8 mouse cellular contexts compared by ENCODE assay signal in genomic region chr1:184844326-184845066, GRCm38 (mm10). TPM values are rescaled to one million over a fixed set of nuclear protein-coding genes. Genes with fewer than 3 reads are reported as not detected.
DNase-seq lines count a peak whose midpoint lies in the region; ATAC-seq lines count a peak whose summit lies in the region.

No protein-coding gene starts in this region.

- no peak for ATAC-seq in kidney, embryonic 14.5 days (ENCODE audit: low FRiP score, low TSS enrichment)
- ATAC-seq in heart, embryonic 11.5 days (replicated peaks; ENCODE audit: insufficient number of reproducible peaks, low FRiP score, low TSS enrichment) = no peak
- no peak for ATAC-seq in limb, embryonic 11.5 days (ENCODE audit: insufficient number of reproducible peaks, low FRiP score, low TSS enrichment, low read depth)
- no peak for ATAC-seq in midbrain, embryonic 12.5 days (ENCODE audit: low FRiP score, low read depth)

- H3K4me3 ChIP-seq in kidney, embryonic 14.5 days (ENCODE audit: low read length) = peak overlapping the region; percentile 85
- H3K4me3 ChIP-seq in heart, embryonic 11.5 days (ENCODE audit: low read depth, low read length) = peak overlapping the region; percentile 87
- H3K4me3 ChIP-seq in limb, embryonic 11.5 days (ENCODE audit: low read depth, low read length) = peak overlapping the region; percentile 76
- peak overlapping the region; percentile 85 for H3K4me3 ChIP-seq in midbrain, embryonic 12.5 days

- peak overlapping the region; percentile 93 for H3K4me2 ChIP-seq in kidney, embryonic 14.5 days (replicated peaks; ENCODE audit: low read depth, low read length)
- H3K4me2 ChIP-seq in heart, embryonic 11.5 days = peak overlapping the region; percentile 89
- H3K4me2 ChIP-seq in limb, embryonic 11.5 days (ENCODE audit: low read depth, severe bottlenecking) = peak overlapping the region; percentile 80
- H3K4me2 ChIP-seq in midbrain, embryonic 12.5 days (replicated peaks) = peak overlapping the region; percentile 87

- WGBS in kidney, embryonic 14.5 days = 21% methylated on average over 15 of the region's 15 CpGs
- WGBS in heart, embryonic 11.5 days (ENCODE audit: insufficient replicate concordance) = 19% methylated on average over 15 of the region's 15 CpGs
- WGBS in limb, embryonic 11.5 days = 20% methylated on average over 15 of the region's 15 CpGs
- 21% methylated on average over 15 of the region's 15 CpGs for WGBS in midbrain, embryonic 12.5 days

- DNase-seq in kidney, adult 9 months = no peak
- peak; percentile 74 for DNase-seq in adrenal gland, postnatal 14 days
- no peak for DNase-seq in limb, embryonic 11.5 days (ENCODE audit: low spot score)
- peak; percentile 57 for DNase-seq in thymus, postnatal 4 days
- DNase-seq in right cerebral cortex, adult 2 months (ENCODE audit: low spot score in 2 of 2) = no peak

- H3K9me3 ChIP-seq in kidney, embryonic 14.5 days (ENCODE audit: control insufficient read depth, low read length) = no peaks in the 10 kb centered on the region
- no peaks in the 10 kb centered on the region for H3K9me3 ChIP-seq in heart, embryonic 11.5 days (replicated peaks; ENCODE audit: control insufficient read depth, low read length)
- H3K9me3 ChIP-seq in limb, embryonic 11.5 days (ENCODE audit: control insufficient read depth, low read length) = no peaks in the 10 kb centered on the region
- no peaks in the 10 kb centered on the region for H3K9me3 ChIP-seq in midbrain, embryonic 12.5 days

- peaks cover 3% of the 10 kb centered on the region; the same call in 1 of the 2 replicates for H3K27me3 ChIP-seq in kidney, embryonic 14.5 days (ENCODE audit: control insufficient read depth, insufficient read depth, low read length)
- peaks cover 17% of the 10 kb centered on the region; the same call in 1 of the 2 replicates for H3K27me3 ChIP-seq in heart, embryonic 11.5 days (ENCODE audit: control insufficient read depth, insufficient read depth, low read length)
- no peaks in the 10 kb centered on the region for H3K27me3 ChIP-seq in limb, embryonic 11.5 days (ENCODE audit: control insufficient read depth, insufficient read depth, low read length)
- H3K27me3 ChIP-seq in midbrain, embryonic 12.5 days = peaks cover 37% of the 10 kb centered on the region

- 0 out of 2 replicates have a peak, but pooled peaks cover 5% of the 10 kb centered on the region for H3K36me3 ChIP-seq in kidney, embryonic 14.5 days (ENCODE audit: control insufficient read depth, insufficient read depth, low read length)
- H3K36me3 ChIP-seq in heart, embryonic 11.5 days (ENCODE audit: control insufficient read depth, insufficient read depth, low read length) = no peaks in the 10 kb centered on the region
- 0 out of 2 replicates have a peak, but pooled peaks cover 2% of the 10 kb centered on the region for H3K36me3 ChIP-seq in limb, embryonic 11.5 days (ENCODE audit: control insufficient read depth, insufficient read depth, low read length)
- H3K36me3 ChIP-seq in midbrain, embryonic 12.5 days = peaks cover 4% of the 10 kb centered on the region

- peak overlapping the region; percentile 77; the same call in 1 of the 2 replicates for H3K27ac ChIP-seq in kidney, embryonic 14.5 days (ENCODE audit: low read depth, low read length)
- H3K27ac ChIP-seq in heart, embryonic 11.5 days (ENCODE audit: low read depth, low read length) = peak overlapping the region; percentile 82; the same call in 1 of the 2 replicates
- no peak overlapping the region for H3K27ac ChIP-seq in limb, embryonic 11.5 days (replicated peaks; ENCODE audit: low read depth, low read length)
- no peak overlapping the region for H3K27ac ChIP-seq in midbrain, embryonic 12.5 days (replicated peaks)

- H3K4me1 ChIP-seq in kidney, embryonic 14.5 days (ENCODE audit: control insufficient read depth, insufficient read depth, low read length) = peaks cover 13% of the 10 kb centered on the region
- peaks cover 13% of the 10 kb centered on the region for H3K4me1 ChIP-seq in heart, embryonic 11.5 days (ENCODE audit: control insufficient read depth, insufficient read depth, low read length)
- H3K4me1 ChIP-seq in limb, embryonic 11.5 days (ENCODE audit: control insufficient read depth, insufficient read depth, low read length) = no peaks in the 10 kb centered on the region; the same call in 1 of the 2 replicates
- peaks cover 15% of the 10 kb centered on the region for H3K4me1 ChIP-seq in midbrain, embryonic 12.5 days

- H3K9ac ChIP-seq in kidney, embryonic 14.5 days (ENCODE audit: low read depth, low read length) = peak overlapping the region; percentile 85
- peak overlapping the region; percentile 93 for H3K9ac ChIP-seq in heart, embryonic 11.5 days (ENCODE audit: low read depth, low read length)
- peak overlapping the region; percentile 77; the same call in 1 of the 2 replicates for H3K9ac ChIP-seq in limb, embryonic 11.5 days (ENCODE audit: low read length)
- H3K9ac ChIP-seq in midbrain, embryonic 12.5 days (replicated peaks) = peak overlapping the region; percentile 83

RNA-seq across cellular contexts. Expression of gene Marc2, which starts 1.8 kb away (rescaled TPM):
- polyA plus RNA-seq in kidney, embryonic 14.5 days (2014; fragmentation: Nextera tagmentation; extraction: Ambion mirVana) = 177 and 178 TPM in 2 replicates
- total RNA-seq in adrenal gland, postnatal 14 days (2021) = 269 and 327 TPM in 2 replicates
- polyA plus RNA-seq in heart, embryonic 11.5 days (2014; fragmentation: Nextera tagmentation; extraction: Ambion mirVana) = 97.0 and 104 TPM in 2 replicates
- polyA plus RNA-seq in limb, embryonic 11.5 days (2014; fragmentation: Nextera tagmentation; extraction: Ambion mirVana) = 110 and 112 TPM in 2 replicates
- polyA plus RNA-seq in midbrain, embryonic 12.5 days (2016; fragmentation: Nextera tagmentation; extraction: Ambion mirVana) = 88.4 and 97.3 TPM in 2 replicates

RNA-seq across cellular contexts. Expression of gene Marc1, which starts 33.4 kb away (rescaled TPM):
- polyA plus RNA-seq in kidney, embryonic 14.5 days (2014; fragmentation: Nextera tagmentation; extraction: Ambion mirVana) = 0.28 and 0.41 TPM in 2 replicates
- 1.5 and 30.7 TPM in 2 replicates for total RNA-seq in adrenal gland, postnatal 14 days (2021)
- 0.07 TPM in 1 of 2 replicates, not detected in the other for polyA plus RNA-seq in heart, embryonic 11.5 days (2014; fragmentation: Nextera tagmentation; extraction: Ambion mirVana)
- not detected in 2 replicates for polyA plus RNA-seq in limb, embryonic 11.5 days (2014; fragmentation: Nextera tagmentation; extraction: Ambion mirVana)
- 0.14 and 0.18 TPM in 2 replicates for polyA plus RNA-seq in midbrain, embryonic 12.5 days (2016; fragmentation: Nextera tagmentation; extraction: Ambion mirVana)

RNA-seq across cellular contexts. Expression of gene C130074G19Rik, which starts 38.5 kb away (rescaled TPM):
- 2.2 and 2.3 TPM in 2 replicates for polyA plus RNA-seq in kidney, embryonic 14.5 days (2014; fragmentation: Nextera tagmentation; extraction: Ambion mirVana)
- 31.6 and 32.6 TPM in 2 replicates for total RNA-seq in adrenal gland, postnatal 14 days (2021)
- polyA plus RNA-seq in heart, embryonic 11.5 days (2014; fragmentation: Nextera tagmentation; extraction: Ambion mirVana) = 0.37 and 0.60 TPM in 2 replicates
- polyA plus RNA-seq in limb, embryonic 11.5 days (2014; fragmentation: Nextera tagmentation; extraction: Ambion mirVana) = 0.62 and 0.99 TPM in 2 replicates
- polyA plus RNA-seq in midbrain, embryonic 12.5 days (2016; fragmentation: Nextera tagmentation; extraction: Ambion mirVana) = 0.59 and 1.1 TPM in 2 replicates

Comparison
In these comparisons a context has a peak if more than half of its experiments do, and no peak if none do; other contexts are left out.
1. H3K27ac ChIP-seq: peak in kidney, embryonic 14.5 days (single experiment) and heart, embryonic 11.5 days (single experiment); none in limb, embryonic 11.5 days (single experiment) and midbrain, embryonic 12.5 days (single experiment).
2. DNase-seq: peak in adrenal gland, postnatal 14 days (single experiment) and thymus, postnatal 4 days (single experiment); none in kidney, adult 9 months (single experiment), limb, embryonic 11.5 days (single experiment) and right cerebral cortex, adult 2 months (0 of 2).
3. Peak in every context shown above with its lines, with median percentiles within 50 percentile points of each other: H3K4me2 ChIP-seq, H3K4me3 ChIP-seq and H3K9ac ChIP-seq.